Mouse (Mus musculus) cerebellum, postnatal 4 days (tissue): Measurements from ENCODE around the gene 9330161L09Rik.
"Not testable (repeated sequence)": the region's sequence is repeated elsewhere in the genome, so short reads cannot be mapped to it uniquely, and the experiment has no call there.

Experiments
- DNase-seq, 2 experiments: peaks; one replicate each; pipeline ENCODE4 v3.0.0; 2022; ENCODE audit warnings: low spot score in 2 of 2, mixed read lengths in 1 of 2

The 9330161L09Rik gene

DNA sequence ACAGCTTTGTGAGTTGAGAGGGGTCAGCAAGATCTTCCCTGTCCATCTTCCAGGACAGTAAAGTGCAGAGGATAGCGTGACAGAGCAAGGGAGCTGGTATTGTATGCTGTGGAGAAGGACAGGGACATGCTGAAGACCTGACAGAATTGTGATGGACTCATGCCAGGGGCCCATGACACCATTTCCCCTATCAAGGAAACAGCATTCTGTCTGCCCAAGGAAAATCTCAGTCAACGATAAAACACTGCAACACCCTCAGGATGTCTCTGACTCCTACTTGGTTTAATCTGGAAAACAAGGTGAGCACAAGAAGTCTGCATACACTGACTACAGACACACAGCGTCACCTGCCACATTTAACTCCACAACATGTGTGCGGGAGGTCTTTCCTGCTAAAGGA, at the start of gene 9330161L09Rik:
9330161L09Rik (minus strand) TSS at position 101 of the 400 bp plus-strand sequence.
- no peak for DNase-seq

GRCm38 (mm10) chr12:103457140-103457539, 49.5 kb upstream of the 9330161L09Rik start, which contains the start of gene Ifi27l2b:
Ifi27l2b (minus strand) TSS chr12:103457223.
- no peak for DNase-seq

DNA sequence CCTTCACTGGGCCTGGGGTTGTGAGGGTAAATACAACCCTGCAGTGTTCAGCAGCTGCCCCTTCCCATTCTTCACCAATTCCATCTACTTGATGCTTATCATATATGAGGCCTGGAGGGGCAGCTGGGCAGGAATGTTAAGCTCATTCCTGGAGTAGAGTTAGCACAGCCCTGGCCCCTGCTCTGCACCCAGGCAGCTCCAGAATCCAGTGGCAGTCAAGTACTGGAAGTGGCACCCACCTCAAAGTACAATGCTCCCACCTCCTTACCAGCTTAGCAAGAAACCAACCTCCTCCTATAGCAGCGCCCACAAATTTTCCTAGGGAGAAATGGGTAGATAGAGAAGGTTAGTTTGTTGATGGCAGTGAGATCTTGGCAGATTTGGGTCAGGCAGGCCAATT, 49.1 kb upstream of the 9330161L09Rik start:
- DNase-seq = not testable (repeated sequence)

DNA sequence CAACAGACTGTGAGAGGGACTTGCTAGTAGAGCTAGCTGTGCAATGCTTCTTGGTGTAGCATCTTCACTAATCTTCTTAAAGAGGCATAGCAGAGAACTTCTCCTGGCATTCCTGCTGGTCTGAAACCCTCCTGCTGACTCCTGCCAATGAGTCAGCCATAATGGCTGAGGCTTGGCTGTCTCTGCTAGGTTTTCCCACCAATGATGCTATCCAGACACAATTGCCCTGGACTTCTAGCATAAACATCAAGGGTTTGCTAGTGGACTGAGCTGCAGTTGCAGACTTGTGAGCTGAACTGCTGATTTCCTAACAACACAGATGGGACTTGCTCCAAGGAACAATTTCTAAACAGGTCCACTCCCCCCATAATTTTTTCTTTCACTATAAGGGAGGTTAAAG, 45.7 kb upstream of the 9330161L09Rik start:
- no peak for DNase-seq

DNA sequence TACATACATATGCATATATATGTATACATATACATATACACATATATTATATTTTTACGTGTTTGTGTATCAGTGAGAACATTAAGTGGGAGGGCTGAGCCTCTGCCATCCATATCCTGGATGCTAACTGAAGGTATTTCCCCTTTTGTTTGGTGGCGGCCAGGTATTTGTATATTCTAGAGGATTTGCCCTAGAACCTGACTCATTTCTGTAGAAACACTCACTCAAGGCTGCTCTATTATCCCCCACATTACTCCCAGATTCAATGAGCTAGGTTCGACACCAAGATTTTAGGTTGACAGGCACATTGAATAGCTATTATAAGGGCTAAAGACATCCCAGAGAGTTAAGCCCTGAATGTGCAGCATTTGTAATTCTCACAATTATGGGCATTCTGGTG, 37.4 kb upstream of the 9330161L09Rik start:
- no peak for DNase-seq

DNA sequence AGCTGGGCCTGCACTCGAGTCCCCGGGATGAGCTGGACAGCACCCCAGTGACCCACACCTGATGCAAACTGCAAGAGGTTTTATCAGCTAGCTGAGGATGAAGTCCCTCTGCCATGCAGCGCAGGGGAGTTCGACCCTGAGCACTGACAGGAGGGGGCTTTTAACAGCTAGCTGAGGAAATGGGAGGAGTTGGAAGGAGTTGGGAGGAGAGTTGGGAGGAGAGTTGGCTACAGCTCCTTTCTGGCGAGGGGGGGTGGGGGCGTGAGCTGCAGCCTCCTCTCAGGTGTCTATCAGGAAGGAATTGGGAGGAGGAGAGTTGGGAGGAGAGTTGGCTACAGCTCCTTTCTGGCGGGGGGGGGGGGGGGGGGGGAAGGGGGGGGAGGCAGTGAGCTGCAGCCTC, 36.6 kb upstream of the 9330161L09Rik start:
- DNase-seq = not testable (repeated sequence)

- DNase-seq = no peak
Observed at GRCm38 (mm10) chr12:103443524-103443923, 35.9 kb upstream of the 9330161L09Rik start, which contains the start of gene Ifi27l2a. Ifi27l2a (minus strand) TSS chr12:103443680.

- DNase-seq = no peak
Observed at GRCm38 (mm10) chr12:103437601-103438000, 30.0 kb upstream of the 9330161L09Rik start.

- DNase-seq = no peak
Observed at GRCm38 (mm10) chr12:103434861-103435260, 27.2 kb upstream of the 9330161L09Rik start.

DNA sequence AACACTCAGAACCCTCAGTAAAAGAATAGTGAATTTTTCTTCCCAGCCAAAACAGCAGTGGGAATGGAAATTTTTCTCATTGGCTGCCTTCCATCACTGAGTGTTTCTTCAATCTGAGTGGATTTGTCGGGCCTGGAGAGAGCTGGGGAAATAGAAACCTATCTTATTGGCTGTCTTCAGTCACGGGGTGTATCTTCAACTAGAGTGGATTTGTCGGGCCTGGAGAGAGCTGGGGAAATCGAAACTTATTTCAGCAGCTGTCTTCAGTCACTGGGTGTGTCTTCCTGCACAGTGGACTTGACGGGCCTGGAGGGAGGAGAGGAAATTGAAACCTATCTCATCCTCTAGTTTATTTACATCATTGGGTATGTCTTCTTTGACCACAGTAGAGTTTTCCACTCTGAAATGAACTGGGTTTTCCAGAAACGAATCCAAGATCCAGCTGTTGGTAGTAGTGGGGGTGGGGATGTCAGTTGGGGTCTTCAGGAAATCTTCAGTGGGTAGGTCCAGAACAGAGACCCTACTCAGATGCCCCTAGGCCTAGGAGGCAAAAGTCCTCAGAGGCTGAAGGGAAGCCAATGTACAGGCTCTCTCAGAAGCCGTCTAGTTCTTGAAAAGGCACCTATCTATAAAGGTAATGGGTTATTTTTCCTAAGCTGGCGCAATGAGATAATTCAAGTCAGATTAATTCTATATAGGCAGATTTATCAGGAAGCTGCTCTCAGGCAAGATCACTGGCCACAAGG, 26.5 kb upstream of the 9330161L09Rik start, which contains the start of gene Ifi27:
Ifi27 (plus strand) TSS at position 226 of the 746 bp plus-strand sequence.
- DNase-seq = no peak

- DNase-seq = no peak
Observed at GRCm38 (mm10) chr12:103433430-103433829, 25.8 kb upstream of the 9330161L09Rik start.

GRCm38 (mm10) chr12:103426710-103427109, 19.1 kb upstream of the 9330161L09Rik start:
- no peak for DNase-seq

DNA sequence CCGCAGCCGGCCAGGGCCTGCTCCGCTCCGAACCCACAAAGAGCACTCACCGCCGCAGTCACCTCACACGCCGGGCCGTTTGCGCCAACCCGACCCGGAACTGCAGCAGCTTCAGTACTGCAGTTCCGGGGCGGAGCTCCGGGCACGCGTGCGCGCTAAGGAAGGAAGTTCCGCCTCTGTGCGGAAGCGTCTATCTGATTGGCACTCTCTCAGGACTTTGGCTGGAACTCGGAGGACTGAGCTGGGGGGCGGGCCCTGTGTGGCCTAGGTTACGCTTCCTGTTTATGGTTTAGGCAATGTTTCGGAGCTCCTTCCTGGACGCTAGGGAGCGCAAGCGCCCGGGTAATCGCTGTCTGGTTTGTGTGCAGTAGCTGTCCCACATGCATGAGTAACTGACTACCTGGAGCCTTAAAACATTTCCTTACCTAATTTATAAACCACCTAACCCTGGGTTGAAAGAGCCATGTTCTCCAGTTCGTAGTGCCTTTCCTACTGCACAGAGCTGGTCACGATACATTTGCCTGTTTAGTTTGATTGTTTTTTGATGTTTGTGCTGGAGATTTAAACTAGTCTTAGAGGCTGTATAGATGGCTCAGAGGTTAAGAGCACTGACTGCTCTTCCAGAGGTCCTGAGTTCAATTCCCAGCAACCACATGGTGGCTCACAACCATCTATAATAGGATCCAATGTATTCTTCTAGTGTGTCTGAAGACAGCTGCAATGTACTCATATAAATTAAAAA, 18.3 kb upstream of the 9330161L09Rik start, which contains the start of gene Ddx24:
Ddx24 (minus strand) TSS at position 102 of the 742 bp plus-strand sequence.
- DNase-seq = peak; percentile 90 to 95

- DNase-seq = no peak
Observed at GRCm38 (mm10) chr12:103425016-103425728, 17.6 kb upstream of the 9330161L09Rik start.

GRCm38 (mm10) chr12:103408144-103408543, 524 bp upstream of the 9330161L09Rik start:
- DNase-seq = no peak

GRCm38 (mm10) chr12:103404131-103404530, 3.5 kb downstream of the 9330161L09Rik start:
- DNase-seq = no peak

DNA sequence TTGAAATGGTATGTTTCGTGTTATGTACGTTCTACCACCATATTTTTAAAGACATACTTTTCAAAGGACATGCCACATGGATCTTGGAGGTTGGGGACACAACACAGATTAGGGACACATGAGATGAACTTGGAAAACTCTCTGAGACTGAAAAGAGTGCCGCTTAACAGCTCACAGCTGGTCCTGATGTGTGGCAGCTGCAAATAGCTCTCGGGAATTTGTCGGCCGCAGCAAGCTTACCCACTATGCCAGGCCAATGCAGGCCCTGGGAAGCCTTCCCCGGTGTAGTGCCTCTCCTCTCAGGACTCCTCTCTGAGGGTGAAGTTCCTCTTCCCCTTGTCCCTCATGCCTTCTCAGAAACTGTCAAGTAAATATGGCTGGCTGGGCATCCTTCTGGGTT, 10.9 kb downstream of the 9330161L09Rik start:
- no peak for DNase-seq

DNA sequence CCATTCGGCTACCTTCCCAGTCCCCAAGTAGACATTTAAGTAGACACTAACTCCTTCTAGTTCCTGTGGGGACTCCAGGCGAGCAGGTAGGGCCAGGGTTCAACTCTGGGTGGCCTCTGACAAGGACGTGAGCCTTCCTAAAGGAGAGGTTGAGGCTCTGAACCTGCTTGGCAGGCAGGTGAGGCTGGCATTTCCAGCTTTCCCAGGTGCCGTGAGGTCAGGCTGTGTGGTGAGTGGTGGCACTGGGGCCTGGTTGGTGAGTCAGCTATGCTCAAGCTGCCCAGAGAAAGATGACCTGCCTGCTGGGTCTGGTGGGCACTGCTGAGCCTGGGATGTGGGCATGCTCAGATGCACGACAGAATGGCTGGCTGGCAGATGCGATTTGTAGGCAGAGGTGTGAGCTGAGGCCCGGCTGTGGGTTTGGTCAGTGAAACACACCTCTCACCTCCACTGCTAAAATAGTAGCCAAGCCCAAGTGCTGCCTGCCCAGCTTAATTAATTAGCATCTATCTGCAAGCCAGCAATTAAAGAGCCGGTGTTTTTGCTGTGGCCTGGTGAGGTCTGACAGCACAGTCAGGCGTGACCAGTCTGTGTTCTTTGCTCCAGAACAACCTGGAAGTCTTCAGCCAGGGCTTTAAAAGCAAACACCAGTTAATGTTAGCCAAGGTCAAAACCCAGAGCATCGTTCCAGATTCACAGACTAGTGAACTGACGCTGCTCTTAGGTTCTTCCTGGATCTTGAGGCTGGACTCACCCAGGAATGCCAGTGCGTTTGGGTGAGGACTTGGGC, 11.9 kb downstream of the 9330161L09Rik start:
- no peak for DNase-seq

- no peak for DNase-seq
Observed at GRCm38 (mm10) chr12:103393528-103393927, 14.1 kb downstream of the 9330161L09Rik start.

- DNase-seq = no peak
Observed at GRCm38 (mm10) chr12:103391098-103391497, 16.5 kb downstream of the 9330161L09Rik start.

DNA sequence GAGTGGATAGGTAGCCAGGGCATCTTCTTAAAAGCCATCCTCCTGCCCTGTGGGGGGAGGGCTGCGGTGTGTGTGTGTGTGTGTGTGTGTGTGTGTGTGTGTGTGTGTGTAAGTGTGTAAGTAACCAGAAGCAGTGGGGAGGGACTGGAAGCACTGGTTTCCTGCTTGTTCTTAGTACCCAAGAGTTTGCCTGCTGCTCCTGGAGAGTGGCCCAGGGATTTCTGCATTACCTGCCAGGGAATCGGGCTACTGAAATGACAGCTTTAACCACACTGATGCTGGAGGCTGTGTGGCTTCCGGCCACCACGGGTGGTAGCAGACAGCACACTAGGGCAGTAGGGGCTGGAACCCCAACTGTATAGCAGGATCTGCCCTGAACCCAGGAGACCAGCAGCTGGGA, 17.6 kb downstream of the 9330161L09Rik start:
- DNase-seq = no peak
